Mouse (Mus musculus): ENCODE results near the gene Kif21a. TPM values are rescaled to one million over a fixed set of nuclear protein-coding genes. Genes with fewer than 3 reads are reported as not detected.

Kif21a gene
- polyA plus RNA-seq, 1 experiment from 2014 or later, result 52.3 TPM

DNA sequence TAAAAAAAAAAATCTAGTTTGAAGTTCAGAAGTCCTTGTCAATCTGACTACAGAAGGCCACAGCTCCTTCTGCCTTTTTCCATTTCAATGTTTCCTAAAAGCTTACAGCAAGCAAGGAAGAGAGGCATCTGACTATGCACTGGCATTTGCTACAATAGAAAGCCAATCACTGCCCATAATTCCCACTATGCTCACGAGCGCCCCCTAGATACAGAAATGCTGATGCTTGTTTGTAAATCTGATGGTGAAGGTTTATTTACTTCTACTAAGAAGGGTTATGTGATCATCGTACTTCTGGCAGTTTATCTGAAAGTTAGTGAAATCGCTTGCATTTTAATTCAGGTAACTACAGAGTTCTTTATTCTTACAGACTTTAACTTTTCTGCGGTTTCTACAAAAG, 73.8 kb downstream of the Kif21a start:
- Histone ChIP-seq H3K27ac (replicated peaks) (no peak overlapping the region), H3K4me2 (replicated peaks) (no peak overlapping the region), H3K27me3 (no peaks in the 10 kb centered on the region), H3K4me1 (peaks cover 3% of the 10 kb centered on the region; the same call in 1 of the 2 replicates), H3K36me3 (peaks cover 52% of the 10 kb centered on the region), H3K9me3 (no peaks in the 10 kb centered on the region), H3K9ac (replicated peaks) (no peak overlapping the region), H3K4me3 (no peak overlapping the region)
- WGBS, result 82% methylated on average over 5 of the region's 5 CpGs
- ATAC-seq (replicated peaks), result no peak

DNA sequence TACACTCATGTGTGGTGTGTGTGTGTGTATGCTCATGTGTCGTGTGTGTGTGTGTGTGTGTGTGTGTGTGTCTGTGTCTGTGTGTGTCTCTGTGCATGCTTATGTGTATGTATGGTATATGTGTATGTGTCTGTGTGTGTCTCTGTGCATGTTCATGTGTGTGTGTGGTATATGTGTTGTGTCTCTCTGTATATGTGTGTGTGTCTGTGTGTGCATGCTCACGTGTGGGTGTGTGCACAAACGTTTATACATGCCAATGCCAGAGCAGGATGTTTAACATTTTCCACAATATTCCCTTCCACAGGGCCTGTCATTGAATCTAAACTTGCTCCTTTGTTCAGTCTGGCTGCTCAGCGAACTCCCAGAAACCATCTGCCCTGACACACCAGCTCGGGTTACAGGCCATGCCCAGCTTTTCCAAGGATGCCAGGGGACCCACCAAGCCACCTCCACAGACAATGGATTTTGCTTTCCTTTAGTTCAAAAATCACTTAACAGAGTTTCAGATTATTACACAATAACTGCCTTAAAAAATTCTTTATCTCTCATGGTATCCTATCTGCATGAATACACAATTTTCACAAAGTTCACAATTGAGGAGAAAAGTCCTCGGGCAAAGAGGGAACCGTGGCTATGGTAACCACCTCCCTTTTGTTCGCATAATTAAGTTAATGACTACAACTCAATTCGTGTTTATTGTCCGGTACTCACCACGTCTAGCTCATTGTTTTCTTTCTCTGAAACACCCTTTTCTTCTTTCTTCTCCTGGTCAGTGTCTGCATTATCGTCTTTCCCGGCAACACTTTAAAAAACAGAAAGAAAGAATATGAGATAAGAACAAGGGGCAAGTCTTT, 77.6 kb downstream of the Kif21a start:
- Histone ChIP-seq H3K27ac (replicated peaks) (peak overlapping the region; percentile 35; the same call in 1 of the 2 replicates), H3K9ac (replicated peaks) (no peak overlapping the region), H3K4me3 (no peak overlapping the region), H3K4me1 (peaks cover 3% of the 10 kb centered on the region; the same call in 1 of the 2 replicates), H3K9me3 (no peaks in the 10 kb centered on the region), H3K36me3 (peaks cover 57% of the 10 kb centered on the region), H3K4me2 (replicated peaks) (no peak overlapping the region), H3K27me3 (no peaks in the 10 kb centered on the region)
- 9% methylated on average over 13 of the region's 13 CpGs for WGBS
- ATAC-seq (replicated peaks), result no peak; the same call in 1 of the 2 replicates

DNA sequence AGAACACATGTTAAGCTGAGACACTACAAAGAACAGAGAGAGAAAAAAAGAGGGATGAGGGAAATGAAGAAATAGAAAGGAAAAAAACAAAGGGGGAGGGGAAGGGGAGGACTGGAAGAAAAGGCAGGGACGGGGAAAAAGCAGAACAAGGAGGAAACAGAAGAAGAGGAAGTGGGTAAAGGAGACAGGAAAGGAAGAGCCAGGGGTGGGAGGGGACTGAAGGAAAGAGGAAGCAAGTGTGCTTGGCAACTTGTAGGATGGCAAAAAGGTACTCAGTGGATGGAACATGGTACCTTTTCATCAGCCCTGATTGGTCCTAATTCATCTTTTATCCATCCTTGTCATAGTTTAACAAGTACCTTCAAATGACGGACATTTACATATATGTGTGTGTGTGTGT, 86.4 kb downstream of the Kif21a start:
- WGBS, result 73% methylated on average over 2 of the region's 2 CpGs
- ATAC-seq (replicated peaks), result no peak

DNA sequence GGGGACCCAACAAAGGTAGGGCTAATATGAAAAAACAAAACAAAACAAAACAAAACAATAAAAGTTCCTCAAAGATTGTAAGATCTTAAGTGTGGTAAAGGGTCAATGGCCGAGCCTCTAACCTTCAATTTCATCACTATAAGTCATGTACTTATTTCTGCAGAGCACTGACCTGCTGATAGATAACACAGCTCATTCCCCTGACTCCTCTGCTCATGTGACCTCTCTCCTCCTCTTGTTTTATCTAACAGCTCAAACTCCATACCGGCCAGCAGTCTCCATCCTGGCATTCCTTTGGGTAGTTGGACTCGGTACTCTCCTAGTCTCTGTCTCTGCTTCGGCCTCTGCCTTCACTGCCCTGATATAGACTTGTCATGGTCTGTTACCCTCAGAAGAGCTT, 87.2 kb downstream of the Kif21a start:
- no peak overlapping the region for H3K4me3 ChIP-seq
- no peaks in the 10 kb centered on the region for H3K27me3 ChIP-seq
- 95% methylated on average over 4 of the region's 4 CpGs for WGBS
- no peaks in the 10 kb centered on the region for H3K9me3 ChIP-seq
- H3K9ac ChIP-seq (replicated peaks), result no peak overlapping the region
- H3K36me3 ChIP-seq, result peaks cover 59% of the 10 kb centered on the region
- no peak for ATAC-seq (replicated peaks)
- no peak overlapping the region for H3K27ac ChIP-seq (replicated peaks)
- no peak overlapping the region for H3K4me2 ChIP-seq (replicated peaks)
- no peaks in the 10 kb centered on the region for H3K4me1 ChIP-seq

More for the DNA sequence above, 86.4 kb downstream of the Kif21a start:
- H3K27me3 ChIP-seq, result no peaks in the 10 kb centered on the region
- H3K9me3 ChIP-seq, result no peaks in the 10 kb centered on the region
- peaks cover 61% of the 10 kb centered on the region for H3K36me3 ChIP-seq
- H3K27ac ChIP-seq (replicated peaks), result no peak overlapping the region
- no peak overlapping the region for H3K4me2 ChIP-seq (replicated peaks)
- no peaks in the 10 kb centered on the region for H3K4me1 ChIP-seq
- no peak overlapping the region for H3K4me3 ChIP-seq
- no peak overlapping the region for H3K9ac ChIP-seq (replicated peaks)

DNA sequence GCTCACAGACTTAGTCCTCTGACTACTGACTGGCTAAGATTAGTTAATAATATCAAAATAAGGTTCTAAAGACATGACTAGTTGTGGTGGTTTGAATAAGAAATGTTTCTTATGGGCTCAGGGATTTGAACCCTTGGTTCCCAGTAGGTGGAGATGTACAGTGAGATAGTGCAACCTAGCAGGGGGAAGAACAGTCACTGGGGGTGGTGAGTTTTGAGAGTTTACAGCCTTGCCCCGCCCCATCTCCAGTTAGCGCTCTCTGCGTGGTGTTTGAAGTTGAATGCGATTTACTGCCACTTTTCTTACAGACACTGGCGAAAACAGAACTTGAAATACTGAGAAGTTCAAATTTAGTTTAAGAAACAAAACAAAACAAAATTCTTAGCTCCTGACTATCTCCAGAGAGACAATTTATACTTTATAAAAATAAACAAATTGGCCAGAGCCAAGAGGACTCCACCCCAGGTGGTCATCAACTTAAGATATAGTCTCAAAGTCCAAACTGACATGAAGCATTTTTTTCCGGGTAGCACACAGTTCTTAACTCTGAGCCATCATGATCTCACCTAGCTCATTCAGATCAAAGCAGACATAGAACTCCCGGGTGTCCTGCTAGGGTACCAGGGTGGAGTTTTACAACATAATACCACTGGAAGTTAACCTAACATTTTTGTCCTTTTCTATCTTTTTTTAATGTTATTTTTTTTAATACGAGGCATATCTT, 88.8 kb downstream of the Kif21a start:
- no peak overlapping the region for H3K4me3 ChIP-seq
- ATAC-seq (replicated peaks), result no peak
- no peaks in the 10 kb centered on the region for H3K4me1 ChIP-seq
- no peaks in the 10 kb centered on the region for H3K27me3 ChIP-seq
- H3K27ac ChIP-seq (replicated peaks), result no peak overlapping the region
- no peak overlapping the region for H3K4me2 ChIP-seq (replicated peaks)
- no peaks in the 10 kb centered on the region for H3K9me3 ChIP-seq
- no peak overlapping the region for H3K9ac ChIP-seq (replicated peaks)
- H3K36me3 ChIP-seq, result peaks cover 60% of the 10 kb centered on the region
- 91% methylated on average over 8 of the region's 8 CpGs for WGBS

DNA sequence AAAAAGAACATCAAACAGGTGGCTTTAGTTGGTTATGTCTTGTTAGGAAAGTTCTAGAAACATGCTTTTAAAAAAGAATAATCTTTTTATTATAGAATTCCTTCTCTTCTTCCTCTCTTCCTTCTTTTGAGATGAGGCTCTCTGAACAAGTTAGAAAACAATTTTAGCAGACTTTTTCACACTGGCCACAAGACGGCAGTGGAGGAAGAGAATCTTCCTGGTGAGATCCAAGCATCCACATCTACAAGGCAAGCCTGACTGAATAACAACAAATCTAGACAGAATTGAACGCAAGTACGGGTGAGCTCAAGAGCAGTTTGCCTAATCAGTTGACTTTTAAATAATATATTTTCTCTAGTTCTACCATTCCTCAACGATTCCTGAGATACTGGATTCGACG, 98.4 kb downstream of the Kif21a start:
- Histone ChIP-seq H3K36me3 (peaks cover 45% of the 10 kb centered on the region), H3K9me3 (no peaks in the 10 kb centered on the region), H3K27ac (replicated peaks) (no peak overlapping the region), H3K27me3 (no peaks in the 10 kb centered on the region), H3K4me3 (no peak overlapping the region), H3K4me2 (replicated peaks) (no peak overlapping the region), H3K4me1 (no peaks in the 10 kb centered on the region), H3K9ac (replicated peaks) (no peak overlapping the region)
- no peak for ATAC-seq (replicated peaks)
- 84% methylated on average over 6 of the region's 6 CpGs for WGBS

DNA sequence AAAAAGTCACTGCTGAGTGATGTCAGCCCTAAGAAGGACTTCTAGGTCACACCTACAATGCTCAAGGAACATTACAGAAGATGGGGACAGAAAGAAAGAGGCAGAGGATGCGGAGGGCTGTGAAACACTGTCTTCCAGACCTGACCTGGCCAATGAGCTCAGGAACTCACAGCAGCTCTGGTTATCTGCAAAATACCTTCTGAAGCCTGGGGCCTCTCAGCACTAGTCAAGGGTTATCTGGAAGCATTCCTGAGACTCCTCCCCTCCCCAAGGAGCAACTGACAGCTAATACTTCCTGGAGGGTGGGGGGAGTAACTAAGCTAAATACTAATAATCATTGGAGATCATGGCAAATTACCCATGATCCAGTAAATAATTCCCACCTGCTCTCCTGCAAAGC, 111.3 kb downstream of the Kif21a start:
- H3K4me1 ChIP-seq, result no peaks in the 10 kb centered on the region
- H3K4me2 ChIP-seq (replicated peaks), result no peak overlapping the region
- H3K27me3 ChIP-seq, result no peaks in the 10 kb centered on the region
- no peak overlapping the region for H3K27ac ChIP-seq (replicated peaks)
- H3K36me3 ChIP-seq, result peaks cover 78% of the 10 kb centered on the region
- ATAC-seq (replicated peaks), result no peak
- H3K4me3 ChIP-seq, result no peak overlapping the region
- no peaks in the 10 kb centered on the region for H3K9me3 ChIP-seq
- 100% methylated on average over 1 of the region's 1 CpGs for WGBS
- no peak overlapping the region for H3K9ac ChIP-seq (replicated peaks)

DNA sequence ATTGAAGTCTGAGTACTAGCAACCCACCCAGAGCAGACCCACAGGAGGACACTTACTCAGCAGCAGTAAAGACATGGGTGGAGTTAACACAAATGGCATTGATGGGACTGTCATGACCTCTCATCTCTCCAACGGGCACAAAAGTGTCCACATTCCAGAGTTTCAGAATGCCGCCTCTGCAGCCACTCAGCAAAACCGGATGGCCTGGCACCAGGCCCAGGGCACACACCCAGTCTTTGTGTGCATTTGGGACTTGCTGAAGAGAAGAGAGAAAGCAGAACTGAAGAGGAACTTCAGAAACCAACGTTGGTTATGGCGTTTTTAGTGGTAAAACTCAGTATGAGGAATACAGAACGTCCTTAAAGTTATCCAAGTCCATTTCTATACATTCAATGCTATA, 114.2 kb downstream of the Kif21a start:
- peaks cover 66% of the 10 kb centered on the region for H3K36me3 ChIP-seq
- no peak overlapping the region for H3K9ac ChIP-seq (replicated peaks)
- no peaks in the 10 kb centered on the region for H3K9me3 ChIP-seq
- H3K27ac ChIP-seq (replicated peaks), result no peak overlapping the region
- 69% methylated on average over 6 of the region's 6 CpGs for WGBS
- H3K27me3 ChIP-seq, result no peaks in the 10 kb centered on the region
- no peak for ATAC-seq (replicated peaks)
- H3K4me3 ChIP-seq, result no peak overlapping the region
- no peaks in the 10 kb centered on the region for H3K4me1 ChIP-seq
- H3K4me2 ChIP-seq (replicated peaks), result no peak overlapping the region

DNA sequence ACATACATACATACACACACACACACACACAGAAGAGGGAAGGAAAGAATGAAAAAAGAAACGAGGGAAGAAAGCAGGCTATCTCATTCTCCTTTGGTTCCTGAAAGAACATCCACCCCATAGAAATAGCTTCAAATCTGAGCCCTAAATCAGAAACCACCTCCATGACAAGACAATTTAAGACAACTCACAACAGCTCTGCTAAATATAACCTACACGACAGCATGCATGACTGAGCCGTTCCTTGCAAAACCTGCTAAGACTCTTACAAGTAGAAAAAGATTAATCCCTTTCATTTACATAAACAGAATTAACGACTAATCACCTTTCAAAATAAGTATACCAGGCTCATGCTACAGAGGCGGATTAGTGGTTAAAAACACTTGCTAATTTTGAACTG, 118.3 kb downstream of the Kif21a start:
- WGBS, result 36% methylated on average over 5 of the region's 5 CpGs
- H3K27ac ChIP-seq (replicated peaks), result no peak overlapping the region
- H3K4me1 ChIP-seq, result no peaks in the 10 kb centered on the region
- H3K4me3 ChIP-seq, result no peak overlapping the region
- H3K36me3 ChIP-seq, result peaks cover 31% of the 10 kb centered on the region
- H3K9me3 ChIP-seq, result no peaks in the 10 kb centered on the region
- no peak overlapping the region for H3K4me2 ChIP-seq (replicated peaks)
- H3K9ac ChIP-seq (replicated peaks), result no peak overlapping the region
- H3K27me3 ChIP-seq, result no peaks in the 10 kb centered on the region
- no peak for ATAC-seq (replicated peaks)

DNA sequence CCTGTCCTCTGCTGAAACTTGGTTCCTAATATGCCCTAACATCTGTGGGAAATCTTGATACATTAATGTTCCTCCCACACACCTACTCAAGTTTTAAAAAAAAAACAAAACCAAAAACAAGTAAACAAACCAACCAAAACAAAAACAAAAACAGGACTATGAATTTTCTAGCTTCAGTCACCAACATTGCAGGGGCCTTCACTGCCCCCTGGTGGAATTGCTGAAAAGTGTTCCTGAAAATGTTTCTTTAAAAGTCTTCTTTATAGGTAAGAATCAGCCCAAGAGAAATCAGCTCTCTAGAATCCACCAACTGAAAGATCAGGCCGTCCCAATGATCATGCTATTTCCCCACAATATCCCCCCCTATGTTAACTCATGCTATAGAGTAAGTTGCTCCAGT, 120.7 kb downstream of the Kif21a start:
- H3K9ac ChIP-seq (replicated peaks), result no peak overlapping the region
- H3K9me3 ChIP-seq, result no peaks in the 10 kb centered on the region
- H3K4me1 ChIP-seq, result no peaks in the 10 kb centered on the region
- WGBS, result 16% methylated on average over 1 of the region's 1 CpGs
- H3K4me2 ChIP-seq (replicated peaks), result no peak overlapping the region
- H3K36me3 ChIP-seq, result peaks cover 13% of the 10 kb centered on the region
- no peak overlapping the region for H3K4me3 ChIP-seq
- no peak; the same call in 1 of the 2 replicates for ATAC-seq (replicated peaks)
- no peak overlapping the region for H3K27ac ChIP-seq (replicated peaks)
- no peaks in the 10 kb centered on the region for H3K27me3 ChIP-seq

DNA sequence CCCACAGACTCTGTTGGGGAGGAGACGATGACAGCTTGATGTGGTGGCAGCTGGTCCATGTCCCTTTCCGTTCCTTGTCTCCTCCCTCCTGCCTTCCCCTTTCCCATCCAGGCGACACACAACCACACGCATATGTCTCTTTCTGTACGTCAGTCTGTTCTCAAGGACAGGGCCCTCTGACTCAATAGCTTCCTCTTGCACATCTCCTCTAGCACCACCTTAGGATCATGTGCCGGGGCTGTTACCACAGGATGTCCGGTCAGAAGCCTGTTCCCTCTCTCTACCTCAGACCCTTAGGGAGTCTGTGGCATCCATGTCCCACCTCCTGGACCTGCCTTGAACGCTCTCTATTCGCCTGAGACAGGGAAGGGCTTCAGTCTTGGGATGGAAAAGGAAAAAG, 153.3 kb downstream of the Kif21a start:
- no peak for ATAC-seq (replicated peaks)
- H3K27me3 ChIP-seq, result no peaks in the 10 kb centered on the region
- no peak overlapping the region for H3K27ac ChIP-seq (replicated peaks)
- H3K36me3 ChIP-seq, result no peaks in the 10 kb centered on the region
- WGBS, result 89% methylated on average over 9 of the region's 9 CpGs
- no peaks in the 10 kb centered on the region for H3K4me1 ChIP-seq
- H3K9ac ChIP-seq (replicated peaks), result no peak overlapping the region
- no peaks in the 10 kb centered on the region for H3K9me3 ChIP-seq
- no peak overlapping the region for H3K4me3 ChIP-seq
- no peak overlapping the region for H3K4me2 ChIP-seq (replicated peaks)

DNA sequence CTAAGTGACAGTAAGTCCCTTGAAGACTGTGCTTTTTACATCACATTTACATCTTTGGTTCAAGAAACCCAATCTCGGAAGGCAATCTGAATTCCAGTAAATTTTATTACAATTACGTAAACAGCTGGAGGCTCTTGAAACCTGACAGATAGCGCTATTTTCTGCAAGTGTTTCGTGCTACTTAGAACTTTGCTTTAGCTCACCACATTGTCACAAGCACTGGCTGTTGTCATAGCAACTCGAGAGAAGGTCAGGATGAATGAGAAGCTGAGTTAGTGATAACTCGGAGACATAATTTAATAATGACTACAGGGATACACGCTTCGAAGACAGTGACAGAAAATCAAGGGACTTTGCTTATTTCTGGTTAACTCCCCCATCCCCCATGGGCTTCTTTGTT, 162.3 kb downstream of the Kif21a start:
- ATAC-seq (replicated peaks), result no peak
- WGBS, result 59% methylated on average over 8 of the region's 8 CpGs
- Histone ChIP-seq H3K9ac (replicated peaks) (no peak overlapping the region), H3K9me3 (no peaks in the 10 kb centered on the region), H3K4me3 (no peak overlapping the region), H3K36me3 (no peaks in the 10 kb centered on the region), H3K4me2 (replicated peaks) (no peak overlapping the region), H3K27ac (replicated peaks) (no peak overlapping the region), H3K4me1 (no peaks in the 10 kb centered on the region), H3K27me3 (no peaks in the 10 kb centered on the region)

All from forebrain, embryonic 15.5 days (tissue).